Mouse (Mus musculus) midbrain, embryonic 14.5 days (tissue): ENCODE measurements around the gene Nrarp. TPM values are rescaled to one million over a fixed set of nuclear protein-coding genes. Genes with fewer than 3 reads are reported as not detected.
A peak's percentile ranks its signal among the peaks of the same experiment; 100 is the strongest.

Source experiments
- ATAC-seq: fragments of 200-750 bp; cut with Nextera tagmentation; 2 replicates; pipeline ENCODE4 v1.8.0; 2017; ENCODE audit warnings: moderate number of reproducible peaks, moderate library complexity; ENCODE audit not compliant: low FRiP score, low TSS enrichment
- DNase-seq: peaks from one replicate; pipeline ENCODE4 v3.0.0-alpha.2; 2015
- H3K27ac ChIP-seq: fragments of 300-500 bp; sonication (generic); replicated peaks from 2 replicates; pipeline ENCODE4 v1.5.1; 2014; ENCODE audit warnings: mild to moderate bottlenecking, low read depth, low read length, moderate library complexity
- H3K27me3 ChIP-seq: fragments of 300-500 bp; sonication (generic); 2 replicates; pipeline ENCODE4 v1.6.1; 2014; ENCODE audit warnings: low read length, control low read depth, mixed read lengths; ENCODE audit not compliant: control insufficient read depth, insufficient read depth
- H3K36me3 ChIP-seq: fragments of 300-500 bp; sonication (generic); 2 replicates; pipeline ENCODE4 v1.6.1; 2014; ENCODE audit warnings: low read length, control low read depth; ENCODE audit not compliant: control insufficient read depth, insufficient read depth
- H3K4me1 ChIP-seq: fragments of 300-500 bp; sonication (generic); 2 replicates; pipeline ENCODE4 v1.6.1; 2014; ENCODE audit warnings: mild to moderate bottlenecking, antibody characterized with exemption, low read length, control low read depth; ENCODE audit not compliant: control insufficient read depth, insufficient read depth
- H3K4me2 ChIP-seq: fragments of 300-500 bp; sonication (generic); 2 replicates; pipeline ENCODE4 v1.6.1; 2014; ENCODE audit warnings: mild to moderate bottlenecking, low read length, moderate library complexity
- H3K4me3 ChIP-seq: fragments of 300-500 bp; sonication (generic); replicated peaks from 2 replicates; pipeline ENCODE4 v1.5.1; 2014; ENCODE audit warnings: low read depth, low read length
- H3K9ac ChIP-seq: fragments of 300-500 bp; sonication (generic); replicated peaks from 2 replicates; pipeline ENCODE4 v1.6.1; 2014; ENCODE audit warnings: mild to moderate bottlenecking, low read length, moderate library complexity
- H3K9me3 ChIP-seq: fragments of 300-500 bp; sonication (generic); 2 replicates; pipeline ENCODE4 v1.6.1; 2016; ENCODE audit warnings: low read length, control low read depth, mixed read lengths; ENCODE audit not compliant: control insufficient read depth
- WGBS: fragments of 180-500 bp; shearing (Covaris S2); extraction: QIAGEN DNeasy Blood & Tissue Kit; methylation state at CpG from one replicate; pipeline ENCODE4 v1.1.7; 2014; 5-methylcytosine and 5-hydroxymethylcytosine counted together
- polyA plus RNA-seq: library from polyadenylated mRNA; unstranded; fragments of >200 nt; fragmentation: Nextera tagmentation; extraction: Ambion mirVana; gene quantifications from 2 replicates; pipeline ENCODE4 v1.2.1, GENCODE M21; 2014

Nrarp gene
- polyA plus RNA-seq, 1 experiment from 2014 or later: 20.8 TPM

- H3K4me3 ChIP-seq: no peak overlapping the region; the same call in 1 of the 2 replicates
Measured at GRCm38 (mm10) chr2:25225811-25226379, 45.3 kb downstream of the Nrarp start.

GRCm38 (mm10) chr2:25226864-25227263 is 46.3 kb downstream of the Nrarp start:
- H3K36me3 ChIP-seq: peaks cover 2% of the 10 kb centered on the region
- H3K4me3 ChIP-seq: no peak overlapping the region
- no peak overlapping the region for H3K27ac ChIP-seq
- ATAC-seq (no peak), DNase-seq (no peak)
- WGBS: 81% methylated on average over 5 of the region's 5 CpGs
- no peaks in the 10 kb centered on the region for H3K27me3 ChIP-seq
- peaks cover 15% of the 10 kb centered on the region for H3K4me1 ChIP-seq
- no peaks in the 10 kb centered on the region for H3K9me3 ChIP-seq
- H3K9ac ChIP-seq: no peak overlapping the region
- no peak overlapping the region for H3K4me2 ChIP-seq

More at GRCm38 (mm10) chr2:25225811-25226379, 45.3 kb downstream of the Nrarp start:
- H3K4me2 ChIP-seq: peak overlapping the region; percentile 56
- DNase-seq (no peak), ATAC-seq (no peak)
- 71% methylated on average over 8 of the region's 8 CpGs for WGBS
- H3K27ac ChIP-seq: peak overlapping the region; percentile 99
- H3K9ac ChIP-seq: no peak overlapping the region
- H3K4me1 ChIP-seq: peaks cover 15% of the 10 kb centered on the region
- H3K9me3 ChIP-seq: no peaks in the 10 kb centered on the region
- no peaks in the 10 kb centered on the region for H3K27me3 ChIP-seq
- H3K36me3 ChIP-seq: peaks cover 6% of the 10 kb centered on the region

- H3K9ac ChIP-seq: no peak overlapping the region
- no peak overlapping the region for H3K4me3 ChIP-seq
- H3K4me2 ChIP-seq: no peak overlapping the region
- no peaks in the 10 kb centered on the region for H3K9me3 ChIP-seq
- no peaks in the 10 kb centered on the region for H3K27me3 ChIP-seq
- H3K36me3 ChIP-seq: no peaks in the 10 kb centered on the region
- DNase-seq: no peak
- peaks cover 15% of the 10 kb centered on the region for H3K4me1 ChIP-seq
- WGBS: 88% methylated on average over 4 of the region's 4 CpGs
- ATAC-seq: no peak
- no peak overlapping the region for H3K27ac ChIP-seq
Measured at GRCm38 (mm10) chr2:25227406-25227805, 46.8 kb downstream of the Nrarp start.

GRCm38 (mm10) chr2:25228431-25228889 is 47.9 kb downstream of the Nrarp start:
- no peak overlapping the region for H3K9ac ChIP-seq

GRCm38 (mm10) chr2:25228995-25229530 is 48.5 kb downstream of the Nrarp start:
- no peaks in the 10 kb centered on the region for H3K9me3 ChIP-seq
- no peak overlapping the region for H3K4me3 ChIP-seq
- DNase-seq (no peak), ATAC-seq (no peak)
- WGBS: 69% methylated on average over 6 of the region's 6 CpGs
- H3K27me3 ChIP-seq: no peaks in the 10 kb centered on the region
- 0 out of 2 replicates have a peak overlapping the region, but pooled peaks have one; percentile 27 for H3K27ac ChIP-seq
- H3K4me2 ChIP-seq: peak overlapping the region; percentile 37
- no peaks in the 10 kb centered on the region for H3K36me3 ChIP-seq
- H3K4me1 ChIP-seq: peaks cover 6% of the 10 kb centered on the region
- H3K9ac ChIP-seq: no peak overlapping the region

More at GRCm38 (mm10) chr2:25228431-25228889, 47.9 kb downstream of the Nrarp start:
- Histone ChIP-seq H3K36me3 (no peaks in the 10 kb centered on the region), H3K27me3 (no peaks in the 10 kb centered on the region), H3K4me3 (no peak overlapping the region), H3K27ac (peak overlapping the region; percentile 27), H3K4me1 (peaks cover 12% of the 10 kb centered on the region), H3K9me3 (no peaks in the 10 kb centered on the region), H3K4me2 (peak overlapping the region; percentile 37)
- no peak for ATAC-seq
- peak; percentile 87 for DNase-seq
- 3% methylated on average over 7 of the region's 7 CpGs for WGBS

GRCm38 (mm10) chr2:25229582-25229981 is 49.0 kb downstream of the Nrarp start:
- WGBS: 83% methylated on average over 5 of the region's 5 CpGs
- peaks cover 6% of the 10 kb centered on the region for H3K4me1 ChIP-seq
- H3K27ac ChIP-seq: no peak overlapping the region
- H3K9ac ChIP-seq: no peak overlapping the region
- no peaks in the 10 kb centered on the region for H3K36me3 ChIP-seq
- DNase-seq (no peak), ATAC-seq (no peak)
- H3K4me3 ChIP-seq: no peak overlapping the region
- H3K27me3 ChIP-seq: no peaks in the 10 kb centered on the region
- no peaks in the 10 kb centered on the region for H3K9me3 ChIP-seq
- H3K4me2 ChIP-seq: no peak overlapping the region

- Histone ChIP-seq H3K9me3 (no peaks in the 10 kb centered on the region), H3K4me2 (no peak overlapping the region), H3K4me1 (peaks cover 2% of the 10 kb centered on the region), H3K27me3 (no peaks in the 10 kb centered on the region), H3K4me3 (no peak overlapping the region), H3K27ac (no peak overlapping the region), H3K36me3 (no peaks in the 10 kb centered on the region), H3K9ac (no peak overlapping the region)
- ATAC-seq (no peak), DNase-seq (no peak)
- 89% methylated on average over 7 of the region's 7 CpGs for whole genome bisulfite sequencing
Measured at GRCm38 (mm10) chr2:25230581-25230980, 50.0 kb downstream of the Nrarp start.

- H3K4me1 ChIP-seq: no peaks in the 10 kb centered on the region
- no peak overlapping the region for H3K9ac ChIP-seq
- WGBS: 54% methylated on average over 12 of the region's 12 CpGs
- no peaks in the 10 kb centered on the region for H3K36me3 ChIP-seq
- H3K27me3 ChIP-seq: no peaks in the 10 kb centered on the region
- H3K4me2 ChIP-seq: no peak overlapping the region
- H3K27ac ChIP-seq: no peak overlapping the region
- DNase-seq (no peak), ATAC-seq (no peak)
- H3K9me3 ChIP-seq: no peaks in the 10 kb centered on the region
- H3K4me3 ChIP-seq: no peak overlapping the region
Measured at GRCm38 (mm10) chr2:25231038-25231437, 50.5 kb downstream of the Nrarp start.
